Mouse (Mus musculus) urinary bladder, postnatal 14 days (tissue): ENCODE data around the gene Kcnh1.

ENCODE experiments used
- DNase-seq: peaks from one replicate; pipeline ENCODE4 v3.0.0; 2021; ENCODE audit warnings: low spot score

Kcnh1 gene

DNA sequence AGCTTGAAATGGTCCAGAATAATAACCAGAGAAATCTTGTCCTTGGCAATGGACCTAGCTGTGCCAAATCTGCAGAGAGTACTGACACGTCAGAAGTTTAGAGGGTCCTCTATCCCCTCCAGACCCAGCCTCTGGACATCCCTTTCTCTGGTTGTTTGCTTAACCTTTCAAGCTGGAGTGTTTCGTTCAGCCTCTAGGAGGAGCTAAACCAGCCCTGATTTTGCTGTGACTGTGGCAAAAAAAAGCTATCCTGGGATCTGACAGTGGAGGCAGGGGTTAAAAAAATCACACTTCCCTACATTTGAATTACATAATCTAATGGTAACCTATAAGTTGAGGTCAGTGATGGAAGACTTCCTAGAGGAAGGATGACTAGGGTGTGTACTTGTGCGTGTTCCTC is 133.6 kb downstream of the Kcnh1 start:
- DNase-seq: no peak

DNA sequence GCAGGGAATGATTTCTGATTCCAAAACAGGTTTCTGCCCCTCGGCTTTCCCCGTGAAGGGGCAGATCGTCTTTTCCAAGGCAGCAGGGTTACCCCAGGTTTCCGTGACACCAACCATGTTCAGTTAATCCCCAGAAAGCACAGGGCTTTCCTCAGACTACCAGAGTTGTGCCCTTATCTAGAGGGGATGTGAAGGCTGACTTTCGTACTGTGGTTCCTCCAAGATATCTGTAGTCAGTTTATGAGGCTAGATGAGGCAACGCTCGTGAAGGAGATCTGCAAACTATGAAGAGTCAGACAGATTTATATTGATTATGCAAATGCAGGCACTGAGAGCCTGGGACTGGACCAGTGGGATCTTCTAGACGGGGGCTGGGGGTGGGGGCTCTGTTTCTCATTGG is 136.5 kb downstream of the Kcnh1 start:
- DNase-seq: no peak

DNA sequence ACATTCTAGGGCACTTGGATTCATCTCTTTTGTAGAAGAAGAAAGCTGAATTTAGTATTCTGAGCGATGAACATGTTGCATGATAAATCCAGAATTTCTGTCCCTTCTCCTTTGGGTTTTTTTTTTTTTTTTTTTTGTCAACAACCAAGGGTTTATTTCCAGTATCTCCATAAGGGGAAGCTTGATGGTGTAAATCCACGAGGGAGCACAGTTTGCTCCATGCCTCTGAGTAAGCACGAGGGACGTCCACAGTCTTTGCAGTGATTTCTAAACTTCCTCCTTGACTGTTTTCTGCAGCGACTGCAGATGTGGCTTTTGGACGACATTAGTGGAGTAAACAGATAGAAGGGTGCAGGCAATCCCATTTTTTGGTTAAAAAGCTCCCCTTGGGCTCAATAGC is 140.6 kb downstream of the Kcnh1 start:
- DNase-seq: no peak

DNA sequence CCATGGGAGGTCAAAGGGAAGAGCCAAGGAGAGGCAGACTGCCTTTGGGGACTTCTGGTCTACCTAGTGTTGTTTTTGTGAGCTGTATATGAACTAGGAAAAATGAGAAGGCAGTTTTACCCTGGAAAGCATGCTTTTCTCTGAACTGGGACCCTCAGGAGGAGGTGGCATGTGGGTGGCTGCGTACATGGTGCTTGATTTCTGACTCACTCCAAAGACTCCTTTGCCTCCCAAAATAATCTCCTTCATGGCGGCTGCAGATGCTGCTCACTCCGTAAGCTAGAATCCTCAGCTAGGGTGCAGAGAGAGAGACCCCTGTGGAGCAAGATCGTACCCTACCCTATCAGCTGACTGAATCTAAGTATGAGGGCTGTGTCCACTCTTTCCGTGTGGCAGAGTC is 145.5 kb downstream of the Kcnh1 start:
- DNase-seq: no peak

DNA sequence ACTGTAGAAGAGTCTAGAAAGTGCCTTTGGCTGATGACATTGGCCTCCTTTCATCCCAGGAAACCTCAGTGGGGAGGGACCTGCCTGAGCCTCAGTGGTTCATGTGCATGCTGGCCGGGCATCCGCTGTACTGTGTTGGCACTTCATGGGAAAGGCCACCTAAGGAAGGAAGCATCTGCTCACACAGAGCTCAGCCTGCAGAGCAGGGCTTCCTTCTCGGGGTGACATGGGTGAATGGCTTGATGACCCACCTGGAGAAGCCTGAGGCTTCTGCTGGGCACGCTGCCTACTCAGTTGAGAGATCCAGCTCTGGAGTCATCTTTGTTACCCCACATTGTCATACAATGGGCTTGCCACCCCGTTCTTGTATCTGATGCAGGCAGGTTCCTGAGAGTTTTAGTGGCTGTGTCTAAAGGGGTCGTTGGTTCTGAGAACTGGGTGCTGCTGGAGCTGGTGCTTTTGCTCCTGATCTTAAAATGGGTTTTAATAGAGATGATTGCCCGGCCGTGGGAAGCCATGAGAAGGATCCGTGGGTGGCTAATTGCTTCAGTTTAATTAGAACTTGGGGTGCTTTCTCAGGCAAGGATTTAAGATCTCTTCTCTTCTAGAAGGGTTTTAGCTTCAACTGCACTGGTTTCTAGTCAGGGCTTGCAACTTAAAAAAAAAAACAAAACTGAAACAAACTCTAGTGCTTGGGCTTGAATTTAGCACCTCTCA is 148.9 kb downstream of the Kcnh1 start:
- DNase-seq: no peak

DNA sequence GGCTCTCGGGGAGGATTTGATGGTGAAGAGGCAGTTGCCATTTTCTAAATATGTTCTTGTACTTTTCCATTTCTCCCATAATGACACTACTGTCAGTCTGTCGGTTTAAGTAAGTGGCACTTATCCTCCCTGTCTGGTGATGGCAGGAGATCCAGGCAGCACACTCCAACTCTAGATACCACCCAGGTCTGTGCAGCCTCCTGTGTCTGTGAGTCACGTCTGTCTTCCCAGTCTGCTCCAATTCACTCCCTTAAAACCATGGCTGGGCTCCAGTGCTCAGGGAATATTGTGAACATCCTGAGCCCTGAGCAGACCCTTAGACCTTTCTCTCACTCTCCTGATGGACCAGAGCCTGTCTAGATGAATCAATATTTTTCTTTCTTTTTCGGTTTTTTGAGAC is 151.2 kb downstream of the Kcnh1 start:
- DNase-seq: no peak

DNA sequence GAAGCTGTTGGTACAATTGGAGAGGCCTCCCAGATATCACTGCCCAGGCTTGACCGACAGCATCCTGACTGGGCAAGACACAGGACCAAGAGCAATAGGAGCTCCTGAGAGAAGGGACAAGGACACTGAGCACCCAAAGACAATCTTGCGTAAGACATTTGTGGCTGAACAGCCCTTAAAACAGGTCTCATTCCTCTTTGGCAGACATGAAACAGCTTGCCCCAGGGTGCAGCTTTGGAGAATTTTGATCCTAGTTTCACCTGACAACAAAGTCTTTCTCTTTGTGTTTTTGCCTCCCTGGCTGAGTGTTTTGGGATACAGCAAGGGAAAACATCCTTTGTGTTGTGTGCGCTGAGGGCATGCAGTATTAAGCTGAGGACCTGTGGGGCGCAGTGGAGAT is 153.4 kb downstream of the Kcnh1 start:
- DNase-seq: no peak

DNA sequence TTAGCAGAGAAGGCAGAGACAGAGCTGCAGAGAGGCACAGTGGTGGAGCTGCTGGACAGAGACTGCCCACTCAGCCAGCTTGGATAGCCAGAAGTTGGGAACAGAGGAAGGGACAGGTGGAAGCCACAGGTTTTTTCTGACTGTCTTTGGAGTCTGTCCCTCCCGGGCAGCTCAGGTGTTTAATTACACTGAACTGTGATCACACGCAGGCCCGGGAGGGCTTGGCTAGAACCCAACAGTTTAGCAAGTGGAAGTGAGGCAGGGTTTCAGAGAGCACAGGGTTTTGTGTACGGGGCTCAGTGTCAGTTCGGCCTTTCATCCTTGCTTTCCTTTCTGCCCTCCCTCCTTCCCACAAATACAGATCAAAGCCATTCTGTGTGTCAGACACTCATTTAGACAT is 156.8 kb downstream of the Kcnh1 start:
- DNase-seq: no peak

DNA sequence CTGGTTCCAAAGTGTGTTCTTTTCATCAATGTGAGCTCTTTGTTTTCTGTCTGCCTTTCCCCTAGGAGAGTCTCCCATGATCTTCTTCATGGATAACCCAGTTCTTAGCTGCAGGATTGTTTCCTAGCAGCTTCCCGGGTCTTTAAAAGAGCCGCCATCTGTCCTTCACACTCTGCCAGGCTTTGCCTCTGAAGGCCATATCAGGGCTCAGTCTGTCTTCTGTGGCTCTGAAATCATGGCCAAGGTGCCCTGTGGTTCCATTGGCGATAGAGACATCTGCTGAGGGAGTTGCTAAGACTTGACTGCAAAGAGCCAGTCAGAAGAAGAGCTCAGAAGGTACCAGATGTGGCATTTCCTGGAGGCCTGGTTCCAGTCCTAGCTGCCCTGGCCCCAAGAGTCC is 165.7 kb downstream of the Kcnh1 start:
- no peak for DNase-seq

DNA sequence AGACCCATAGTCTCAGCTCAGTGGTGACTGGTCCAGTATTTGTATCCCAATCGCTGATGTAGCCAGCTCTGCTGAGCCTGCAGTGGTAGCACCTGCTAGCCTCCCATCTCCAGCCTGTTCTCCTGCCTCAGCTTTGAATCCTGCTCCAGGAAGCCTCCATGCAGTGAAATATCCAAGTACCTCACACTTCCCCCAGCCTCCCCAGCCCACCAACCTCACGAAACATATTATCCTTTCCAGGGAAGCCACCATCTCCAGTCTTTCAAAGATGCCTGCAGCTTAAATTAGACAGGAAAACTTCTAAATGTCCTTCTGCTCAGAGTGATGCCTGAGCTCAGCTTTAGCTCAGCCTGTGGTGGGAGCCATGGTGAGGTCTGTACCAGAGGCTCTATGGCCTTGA is 168.6 kb downstream of the Kcnh1 start:
- no peak for DNase-seq

DNA sequence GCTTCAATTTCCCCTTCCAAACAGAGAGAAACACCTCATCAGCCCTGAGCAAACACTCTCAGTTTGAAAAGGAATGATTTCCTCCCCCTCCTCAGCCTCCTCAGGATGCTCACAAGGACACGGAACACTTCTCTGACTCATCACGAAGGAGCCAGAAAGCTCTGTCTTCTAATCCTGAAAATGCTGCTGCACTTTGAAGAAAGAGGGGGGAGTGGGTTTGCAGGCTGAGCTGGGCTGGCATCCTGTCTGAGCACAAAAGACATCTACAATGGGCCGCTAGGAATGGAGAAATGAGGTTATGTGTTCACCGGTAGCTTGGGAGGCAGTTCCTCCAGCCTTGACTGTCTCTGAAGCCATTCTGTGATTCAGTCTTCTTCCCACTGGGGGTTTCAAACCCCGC is 177.8 kb downstream of the Kcnh1 start:
- DNase-seq: no peak

DNA sequence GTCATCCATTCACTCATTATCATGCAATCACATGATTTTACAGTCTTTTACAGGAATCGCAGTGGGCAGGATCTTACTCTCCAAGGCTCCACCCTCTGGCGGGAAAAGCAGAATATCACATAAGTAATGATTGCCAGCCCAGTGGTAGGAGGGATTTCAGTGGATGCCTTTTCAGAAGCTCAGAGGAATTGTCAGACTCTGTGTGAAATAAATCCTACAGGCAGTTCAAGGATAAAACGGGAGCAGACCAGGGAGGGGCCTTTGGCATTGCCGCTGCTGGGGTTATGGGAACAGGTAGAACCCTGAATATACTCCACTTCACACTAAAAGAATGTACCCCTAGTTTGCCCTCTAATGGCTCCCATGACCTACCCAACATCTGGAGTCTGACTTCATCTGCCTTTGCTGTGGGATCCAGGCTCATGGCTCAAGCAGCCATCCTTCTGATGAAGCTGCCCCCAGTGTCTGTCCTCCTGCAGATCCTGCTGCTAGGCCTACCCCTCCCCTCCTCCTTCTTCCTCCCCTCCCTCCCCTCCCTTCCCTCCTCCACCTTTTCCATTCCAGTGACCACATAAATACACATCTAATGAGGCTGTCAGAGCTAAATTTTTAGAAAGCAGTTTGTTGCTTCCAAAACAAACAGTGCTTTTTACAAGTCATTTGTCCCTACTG is 181.5 kb downstream of the Kcnh1 start:
- no peak for DNase-seq

DNA sequence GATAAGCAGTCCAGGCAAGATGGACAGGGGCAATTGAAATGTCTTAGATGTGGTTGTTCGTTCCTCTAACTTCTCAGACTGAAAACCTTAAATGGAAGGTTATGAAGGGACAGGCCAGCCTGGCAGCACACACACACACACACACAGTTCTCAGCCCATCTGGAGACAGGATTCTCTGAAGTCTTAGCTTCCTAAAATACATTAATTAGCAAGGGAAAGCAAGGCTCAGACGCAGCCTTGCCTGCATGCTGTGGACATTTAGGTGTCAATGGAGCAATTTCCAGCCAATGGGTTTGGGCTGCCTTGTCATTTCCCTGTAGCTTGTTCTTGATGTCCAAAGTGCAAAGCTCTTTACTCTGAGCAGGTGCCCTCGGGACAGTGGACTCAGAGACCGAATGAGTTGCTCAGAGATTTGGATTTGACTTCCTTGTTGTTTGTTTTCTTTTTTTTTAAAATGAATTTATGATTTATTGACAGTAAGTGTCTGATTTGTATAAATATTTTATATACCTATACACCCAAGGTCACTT is 188.0 kb downstream of the Kcnh1 start:
- no peak for DNase-seq

DNA sequence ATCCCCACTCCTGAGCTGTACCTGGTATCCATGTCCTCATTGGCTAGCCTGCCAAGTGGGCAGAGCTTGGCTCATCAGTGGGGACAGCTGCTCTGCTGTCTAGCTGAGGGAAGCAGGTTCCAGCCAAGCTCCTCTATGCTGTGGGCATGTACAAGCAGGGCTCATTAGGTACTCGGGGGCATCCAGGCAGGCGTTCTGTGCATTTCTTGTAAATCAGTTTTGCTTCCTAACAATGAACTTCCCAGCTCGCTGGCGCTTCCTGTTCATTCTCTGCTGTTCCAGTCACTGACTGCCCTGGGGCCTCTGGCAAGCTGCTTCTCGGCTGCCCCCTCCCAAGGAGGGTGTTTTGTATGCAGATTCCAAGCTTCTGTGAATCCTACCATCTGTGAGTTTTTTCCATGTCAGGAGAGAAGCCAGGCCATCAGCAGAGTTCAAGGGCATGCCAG is 190.0 kb downstream of the Kcnh1 start:
- DNase-seq: no peak

DNA sequence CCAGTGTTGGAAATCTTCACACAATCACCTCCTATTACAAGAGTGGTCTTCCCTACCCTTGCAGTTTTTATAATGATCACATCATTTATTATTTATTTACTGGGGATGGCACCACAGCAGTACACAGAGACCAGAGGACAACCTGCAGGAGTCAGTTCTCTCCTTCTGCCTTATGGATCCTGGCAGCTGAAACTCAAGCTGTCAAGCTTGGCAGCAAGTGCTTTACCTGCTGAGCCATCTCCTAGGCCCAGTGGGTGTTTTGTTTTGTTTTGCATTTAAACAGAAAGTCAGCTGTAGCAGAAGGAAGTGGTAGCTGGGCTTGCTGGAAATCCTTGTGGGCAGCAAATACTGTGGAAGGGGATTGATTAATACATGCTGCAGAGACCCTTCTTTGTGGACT is 197.1 kb downstream of the Kcnh1 start:
- DNase-seq: no peak

DNA sequence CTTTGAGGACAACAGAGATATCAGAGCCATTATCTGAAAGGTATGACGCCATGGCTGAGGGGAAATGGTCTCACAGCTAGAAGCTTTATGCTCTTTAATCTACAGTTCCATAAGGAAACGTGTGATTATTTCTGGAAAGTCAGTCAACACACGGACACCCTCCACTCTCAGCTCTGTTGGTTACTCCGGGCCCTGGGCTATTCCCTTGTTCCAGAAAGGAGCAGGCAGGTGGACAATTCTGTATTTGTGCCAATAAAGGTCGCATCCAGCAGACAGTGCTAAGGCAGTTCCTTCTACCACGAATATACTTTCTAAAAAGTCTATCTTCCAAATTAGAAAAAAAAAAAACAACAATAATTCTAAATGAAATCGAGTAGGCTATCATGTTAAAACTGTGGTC is 200.5 kb downstream of the Kcnh1 start:
- no peak for DNase-seq

DNA sequence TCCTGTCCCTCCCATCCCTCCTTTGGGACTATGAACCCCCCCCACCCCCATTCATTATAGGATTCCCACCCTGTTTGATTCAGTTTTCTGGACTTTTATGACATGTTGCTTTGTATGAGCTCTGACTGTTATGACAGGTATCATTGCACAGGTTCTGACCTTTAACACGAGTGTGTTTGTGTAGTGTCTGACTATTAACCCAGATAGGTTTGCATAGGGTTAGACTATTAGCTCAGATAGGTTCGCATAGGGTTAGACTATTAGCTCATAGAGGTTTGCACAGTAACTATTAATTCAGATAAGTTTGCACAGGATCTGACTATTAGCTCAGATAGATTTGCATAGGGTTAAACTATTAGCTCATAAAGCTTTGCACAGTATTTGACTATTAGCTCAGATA is 201.7 kb downstream of the Kcnh1 start:
- no peak for DNase-seq

DNA sequence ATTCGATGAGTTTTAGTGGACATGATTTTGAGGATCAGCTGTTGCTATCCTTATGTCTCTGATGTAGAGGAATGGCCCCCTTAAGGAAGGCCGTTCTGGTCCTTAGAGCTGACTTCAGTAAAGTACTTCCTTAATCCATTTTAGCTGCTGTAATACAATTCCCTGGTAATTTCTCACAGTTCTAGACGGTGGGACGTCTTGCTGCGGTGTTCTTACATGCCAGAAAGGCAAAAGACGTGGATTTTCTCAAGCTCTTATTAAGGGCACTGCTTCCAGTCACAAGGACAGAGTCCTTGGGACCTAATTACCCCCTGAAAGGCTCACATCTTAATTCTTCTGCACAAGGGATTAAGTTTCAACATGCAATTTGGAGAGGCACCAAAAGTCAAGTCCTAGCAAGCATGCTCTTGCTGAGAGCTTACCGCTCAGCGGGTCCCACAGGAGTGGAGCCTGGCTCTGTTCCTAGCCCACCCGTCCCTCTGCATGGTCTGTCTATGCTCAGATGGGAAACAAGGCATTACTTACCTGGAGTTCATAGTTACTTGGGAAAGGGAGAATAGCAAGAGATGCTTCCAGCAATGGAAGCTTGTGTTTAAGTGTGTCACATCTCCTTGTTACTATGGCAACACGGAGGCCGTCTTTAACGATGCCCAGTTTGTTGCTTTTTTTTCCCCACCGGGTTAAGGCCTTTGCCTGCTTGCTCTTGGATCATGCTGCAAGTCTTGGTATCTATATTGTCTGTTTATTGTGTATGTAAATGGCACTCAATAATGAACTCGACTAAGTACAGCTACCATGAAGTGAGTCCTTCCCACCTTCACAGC is 209.3 kb downstream of the Kcnh1 start:
- no peak for DNase-seq

DNA sequence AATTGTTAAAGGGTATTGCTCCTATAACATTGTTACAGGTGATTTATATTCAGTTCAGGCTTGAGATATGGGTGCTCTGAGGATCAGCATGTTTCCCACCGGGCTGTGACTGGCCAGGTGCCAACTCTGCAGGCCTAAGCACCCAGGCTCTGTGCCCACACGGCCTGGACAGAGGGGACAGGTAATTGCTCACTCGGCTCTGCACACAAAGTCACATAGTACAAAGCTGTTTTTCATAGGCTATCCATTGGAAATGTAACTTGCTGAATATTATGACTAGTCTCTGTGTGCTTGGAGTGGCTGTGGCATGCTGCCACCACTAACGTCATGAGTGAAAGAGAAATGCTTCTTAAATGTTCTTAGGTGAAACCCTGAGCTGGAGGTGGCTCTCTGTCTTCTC is 210.4 kb downstream of the Kcnh1 start:
- no peak for DNase-seq

DNA sequence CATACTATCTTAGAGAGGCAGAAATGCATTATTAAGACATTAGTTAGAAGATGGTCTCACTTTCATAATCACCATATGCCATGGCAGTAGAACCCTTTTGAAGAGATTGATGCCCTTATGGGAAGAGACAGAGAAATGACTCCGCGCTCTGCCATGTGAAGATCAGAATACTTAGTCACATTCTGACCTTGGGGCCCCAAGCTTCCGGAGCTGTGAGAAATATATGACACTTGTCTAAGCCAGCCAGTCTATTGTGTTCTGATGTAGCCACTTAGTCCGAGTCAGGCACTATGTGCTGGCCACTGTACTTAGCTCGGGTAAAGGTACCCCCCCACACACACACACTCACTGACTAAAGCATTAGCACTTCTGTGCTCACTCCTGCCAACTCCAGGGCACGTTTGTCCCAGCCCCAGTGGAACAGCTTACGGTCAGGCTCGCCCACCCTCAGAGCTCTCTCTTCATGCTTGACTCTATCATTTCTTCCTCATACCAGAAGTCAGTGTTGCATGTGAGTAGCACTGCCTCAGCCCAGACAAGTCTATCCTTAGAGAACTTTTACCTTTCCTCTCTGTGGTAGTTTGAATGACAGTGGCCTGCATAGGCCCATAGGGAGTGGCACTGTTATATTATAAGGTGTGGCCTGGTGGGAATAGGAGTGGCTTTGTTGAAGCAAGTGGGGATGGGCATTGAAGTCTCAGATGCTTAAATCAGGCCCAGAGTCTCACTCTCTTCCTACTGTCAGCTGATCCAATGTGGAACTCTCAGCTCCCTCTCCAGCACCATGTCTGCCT is 212.5 kb downstream of the Kcnh1 start:
- no peak for DNase-seq

DNA sequence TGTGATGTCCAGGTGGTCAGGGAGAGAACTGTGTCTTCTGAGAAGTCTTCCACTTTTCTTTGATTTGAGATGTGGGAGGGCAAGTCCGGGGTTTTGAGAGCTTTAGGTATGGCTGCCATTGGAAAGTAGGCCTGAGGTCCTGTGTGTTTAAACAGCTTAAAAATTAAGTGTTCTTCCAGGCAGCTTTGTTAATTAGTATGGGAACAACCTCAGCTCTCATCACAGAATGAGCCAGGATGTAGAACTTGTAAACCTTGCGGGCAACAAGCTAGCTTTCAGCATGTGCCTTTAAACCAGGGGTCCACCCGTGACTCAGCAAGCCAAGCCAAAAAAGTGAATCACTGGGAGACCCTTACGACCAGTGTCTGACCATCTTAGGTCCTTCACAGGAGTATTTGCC is 214.6 kb downstream of the Kcnh1 start:
- DNase-seq: no peak

DNA sequence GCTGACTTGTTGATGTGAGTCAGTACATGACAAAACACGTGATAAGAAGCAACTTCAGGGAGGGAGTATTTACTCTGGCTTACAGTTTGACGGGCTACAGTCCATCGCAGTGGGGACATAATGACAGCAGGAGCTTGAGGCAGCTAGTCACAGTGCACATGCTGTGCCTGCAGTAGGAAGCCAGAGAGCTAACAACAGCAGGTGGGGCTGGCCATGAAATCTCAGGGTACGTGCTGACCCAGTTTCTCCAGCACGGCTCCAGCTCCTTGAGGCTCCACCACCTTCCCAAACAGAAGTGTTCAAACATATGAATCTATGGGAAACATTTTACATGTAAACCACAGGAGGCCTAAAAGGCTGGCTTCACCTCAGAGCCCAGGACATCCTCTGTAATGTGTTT is 216.0 kb downstream of the Kcnh1 start:
- no peak for DNase-seq
